Mouse (Mus musculus) cerebellum, postnatal 14 days (tissue): Measurements from ENCODE around the gene Galnt3.

Experiments
- DNase-seq, 2 experiments: peaks; one replicate each; pipeline ENCODE4 v3.0.0; 2021; ENCODE audit warnings: mixed read lengths in 2 of 2

Gene Galnt3

DNA sequence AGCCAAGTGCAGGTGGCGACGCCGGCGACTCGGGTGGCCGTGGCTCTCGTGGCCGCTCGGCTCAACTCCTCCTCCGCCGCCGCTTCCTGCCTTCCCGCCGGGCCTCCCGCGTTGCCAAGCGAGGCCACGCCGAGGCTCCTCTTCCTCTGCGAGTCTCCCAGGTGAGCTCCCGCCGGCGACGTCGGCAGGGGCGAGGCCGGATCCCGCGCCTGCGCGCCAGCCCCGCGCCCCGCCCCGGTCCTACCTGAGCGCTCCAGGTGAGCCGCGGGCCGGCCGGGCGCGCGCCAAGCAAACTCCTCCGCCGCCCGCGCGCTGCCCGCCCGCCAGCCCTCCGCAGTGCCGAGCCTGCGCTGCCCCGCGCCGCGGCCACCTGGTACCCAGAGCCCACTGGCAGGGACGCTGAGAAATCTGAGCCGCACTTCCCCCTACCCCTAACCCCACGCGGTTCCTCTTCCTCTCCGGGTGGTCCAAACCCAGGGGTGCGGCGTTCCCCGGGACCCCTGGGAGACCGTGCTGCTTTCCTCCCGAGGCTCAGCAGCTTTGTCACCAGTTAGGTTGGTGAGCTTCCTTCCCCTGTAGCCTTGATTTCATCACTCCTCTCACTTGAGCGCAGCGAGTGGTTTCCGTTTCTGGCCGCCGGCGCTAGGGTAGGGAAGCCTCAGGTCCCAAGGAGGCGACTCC is at the start of gene Galnt3:
TSS of gene Galnt3 (minus strand) at position 404 of the 681 bp plus-strand sequence.
- peak in 1 of 2 experiments; percentile 22 for DNase-seq

DNA sequence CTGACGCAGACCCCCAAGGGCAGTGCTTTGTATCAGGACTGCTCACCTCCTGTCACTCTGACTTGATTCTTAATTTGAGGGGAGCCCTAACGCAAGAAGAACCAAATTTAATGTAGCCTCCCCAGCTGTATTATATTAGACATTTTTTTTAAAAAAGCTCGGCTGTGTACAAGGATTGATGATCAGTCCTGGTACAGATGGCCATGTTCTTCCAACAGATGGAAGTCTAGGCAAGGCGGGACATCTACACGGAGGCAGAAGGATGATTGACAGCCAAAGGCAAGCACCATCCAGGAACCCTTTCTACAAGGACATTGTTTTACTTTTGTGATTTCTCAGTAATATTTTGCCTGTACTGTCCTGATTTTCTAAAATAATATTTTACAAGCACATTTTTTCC is 48.3 kb upstream of the Galnt3 start:
- DNase-seq, result peak in 1 of 2 experiments; percentile 31

DNA sequence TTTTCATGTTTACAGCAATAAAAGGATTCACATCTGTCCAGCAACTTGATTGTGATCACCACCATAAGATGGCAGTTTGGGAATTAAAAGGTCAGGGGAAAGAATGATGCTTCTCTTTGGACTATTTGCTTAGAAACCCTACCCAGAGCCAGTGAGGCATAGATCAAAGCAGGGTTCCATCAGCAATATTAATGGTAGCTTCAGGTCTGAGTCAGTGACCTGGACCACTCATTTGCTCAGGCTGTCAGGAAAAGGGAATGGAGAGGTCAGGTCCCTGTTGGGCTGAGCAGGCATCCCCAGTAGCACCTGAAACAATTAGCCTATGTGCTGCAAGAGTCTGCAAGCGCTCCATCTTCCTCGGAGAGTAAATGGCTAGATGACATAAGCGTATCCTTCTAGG is 46.8 kb upstream of the Galnt3 start:
- no peak for DNase-seq

DNA sequence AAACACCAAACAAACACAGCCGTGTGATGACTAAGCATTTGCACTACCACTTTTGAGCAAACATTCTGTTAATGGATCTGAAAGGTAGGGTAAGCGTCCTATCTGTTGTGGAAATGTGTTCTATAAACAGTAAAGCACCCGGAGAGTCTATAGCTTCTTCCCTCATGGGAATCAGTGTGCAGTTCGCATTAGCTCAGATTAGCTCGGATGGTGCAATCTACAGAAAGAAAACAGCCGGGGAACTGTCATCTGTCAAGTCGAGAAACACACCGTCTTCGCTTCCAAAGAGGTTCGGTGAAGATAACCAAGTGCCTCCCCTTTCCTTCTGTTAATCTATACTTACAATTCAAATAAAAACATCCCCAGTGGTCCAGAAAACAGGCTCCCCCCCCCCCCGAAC is 45.9 kb upstream of the Galnt3 start:
- no peak for DNase-seq

DNA sequence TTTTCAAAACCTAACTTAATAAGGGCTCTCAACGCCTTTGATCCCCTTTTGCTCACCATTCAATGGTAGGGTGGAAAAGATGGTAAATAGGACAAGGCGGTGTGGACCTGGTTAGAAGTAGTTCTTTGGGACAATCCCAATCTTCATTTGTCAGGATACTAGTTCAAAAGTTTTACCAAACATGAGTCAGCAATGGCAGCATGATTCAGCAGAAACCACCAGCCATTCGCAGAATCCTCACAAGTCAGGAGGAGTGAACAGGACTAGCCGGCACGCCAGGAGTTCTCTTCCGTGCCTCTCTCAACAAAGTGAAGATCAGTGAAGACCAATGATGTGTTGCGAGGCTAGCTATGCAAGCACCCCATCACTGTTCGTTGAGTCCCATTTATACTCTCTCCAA is 40.2 kb upstream of the Galnt3 start:
- DNase-seq, result no peak

DNA sequence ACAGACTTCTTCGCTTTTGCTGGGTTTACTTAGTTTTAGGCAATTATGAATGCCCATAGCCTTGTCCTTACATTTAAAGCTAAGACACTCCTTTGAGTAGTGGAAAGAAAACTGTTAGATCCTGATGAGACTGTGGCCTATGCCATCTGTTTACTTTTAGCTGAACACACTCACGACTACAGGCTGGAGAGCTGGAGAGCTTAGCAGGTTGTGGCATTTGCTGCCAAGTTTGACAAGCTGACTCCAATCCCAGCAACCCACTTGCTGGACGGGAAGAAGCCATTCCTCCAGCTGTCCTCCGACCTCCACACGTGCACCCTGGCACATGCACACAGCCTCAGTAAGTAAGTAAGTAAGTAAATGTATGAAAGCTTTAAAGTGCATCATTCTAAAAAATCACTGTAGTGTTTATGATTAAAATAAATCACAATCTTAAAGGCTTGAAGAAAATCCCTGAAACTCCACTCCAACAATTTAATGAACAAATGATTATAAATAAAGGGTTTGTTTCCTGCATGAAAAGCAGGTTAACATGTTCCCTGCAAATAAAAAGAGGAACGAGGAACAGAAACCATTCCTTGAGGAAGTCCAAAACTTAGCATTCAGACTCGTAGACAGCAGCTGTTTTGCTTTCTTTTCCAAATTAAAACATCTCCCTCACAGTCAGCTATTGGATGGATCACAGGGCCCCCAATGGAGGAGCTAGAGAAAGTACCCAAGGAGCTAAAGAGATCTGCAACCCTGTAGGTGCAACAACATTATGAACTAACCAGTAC is 33.5 kb upstream of the Galnt3 start:
- DNase-seq, result peak; percentile 70 to 76

DNA sequence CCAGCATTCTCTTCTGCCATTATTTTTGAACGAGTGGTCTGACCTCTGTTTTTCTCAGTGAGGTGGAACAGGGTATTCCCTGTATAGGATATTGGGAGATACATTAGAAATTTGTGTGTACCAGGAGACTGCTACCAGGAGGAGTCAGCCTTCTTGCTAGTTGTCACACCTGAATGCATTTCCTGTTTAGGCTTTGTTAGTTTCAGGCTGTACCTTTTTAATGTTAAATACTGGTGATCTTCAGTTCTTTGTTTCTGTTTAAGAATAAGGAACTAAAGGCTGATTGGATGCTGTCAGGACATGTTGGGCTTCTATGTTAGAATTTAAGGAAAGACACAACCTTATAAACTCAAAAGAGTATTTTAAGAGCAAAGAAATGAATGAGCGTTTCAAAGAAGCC is 26.6 kb upstream of the Galnt3 start:
- no peak for DNase-seq

DNA sequence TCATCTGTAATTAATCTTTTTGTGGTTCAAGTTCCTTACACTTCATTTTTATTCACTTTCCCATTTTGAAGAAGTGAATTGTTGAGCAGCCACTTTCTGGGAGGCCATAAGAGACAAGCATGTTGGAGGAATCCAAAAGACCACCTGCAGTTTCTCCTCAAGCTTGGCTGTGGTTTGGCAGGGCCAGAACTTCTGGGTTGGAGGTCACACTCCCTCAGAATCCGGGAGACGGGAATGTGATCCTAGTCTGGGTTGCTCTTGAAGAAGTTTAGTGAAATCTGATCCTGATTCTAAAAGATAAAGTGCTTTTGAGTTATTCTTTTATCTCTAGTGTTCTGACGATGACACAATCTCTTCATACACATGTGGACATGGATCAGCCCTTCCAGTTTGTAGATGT is 25.7 kb upstream of the Galnt3 start:
- no peak for DNase-seq

DNA sequence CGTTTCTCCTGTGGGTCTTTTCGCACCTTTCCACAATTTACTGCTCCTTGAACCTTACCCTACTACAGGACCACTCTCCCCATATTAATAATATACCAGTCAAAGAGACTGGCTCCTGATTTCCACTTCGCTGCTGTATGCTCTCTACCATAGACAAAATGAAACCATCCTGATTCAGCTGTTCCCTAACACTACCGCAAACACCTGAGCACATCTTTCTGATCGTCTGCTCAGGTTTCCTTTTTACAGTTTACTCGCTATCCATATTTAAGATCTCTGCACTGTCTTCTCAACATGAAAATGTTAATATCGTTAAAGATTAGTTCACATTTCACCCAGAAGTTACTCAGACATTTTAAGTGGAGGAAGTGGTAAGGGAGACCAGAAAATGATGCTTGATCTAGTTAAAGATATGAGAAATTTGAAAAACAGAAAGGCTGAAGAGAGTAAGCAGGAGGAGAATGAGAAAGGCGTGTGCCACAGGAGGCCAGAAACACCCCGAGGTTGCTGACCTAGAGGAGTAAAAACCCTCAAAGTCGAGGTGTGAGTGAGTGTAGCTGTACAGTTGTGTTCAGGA is 23.9 kb upstream of the Galnt3 start:
- DNase-seq, result no peak

DNA sequence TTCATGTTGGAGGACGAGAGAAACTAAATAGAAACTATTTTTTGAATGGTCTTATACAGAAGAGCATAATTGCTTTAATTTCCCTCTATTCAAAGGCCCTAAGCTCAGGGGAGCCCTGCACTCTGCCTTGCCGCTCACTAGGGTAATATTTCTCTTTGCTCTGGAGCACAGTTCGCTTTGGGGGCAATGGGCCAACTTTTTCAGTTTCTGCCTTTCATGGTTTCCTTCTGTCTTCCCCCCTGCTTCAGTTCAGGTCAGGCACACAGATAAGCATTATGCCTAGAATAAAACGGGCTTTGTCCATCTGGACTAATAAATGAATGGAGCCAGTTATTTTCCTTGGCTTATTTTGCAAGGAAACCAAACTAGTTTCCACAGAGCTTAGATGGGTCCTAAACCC is 21.7 kb upstream of the Galnt3 start:
- peak; percentile 25 to 27 for DNase-seq

DNA sequence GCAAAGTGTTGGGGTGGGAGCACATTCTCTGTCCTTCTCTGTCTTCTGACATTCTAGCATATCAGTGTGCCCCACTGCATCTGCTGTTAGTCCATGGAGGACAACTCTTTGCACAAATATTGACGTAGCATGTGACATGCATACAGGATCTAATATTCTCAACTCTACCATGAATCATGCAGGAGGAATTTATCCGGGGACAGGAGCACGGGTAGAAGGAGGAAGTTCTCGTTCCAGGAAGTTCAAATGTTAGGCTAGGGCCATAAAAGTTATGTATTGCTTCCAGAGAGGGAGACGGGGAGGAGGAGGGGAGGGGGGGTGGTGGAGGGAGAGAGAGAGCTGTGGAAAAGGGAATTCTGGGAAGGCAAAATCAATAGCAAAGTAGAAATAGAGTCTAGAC is 20.0 kb upstream of the Galnt3 start:
- DNase-seq, result no peak

DNA sequence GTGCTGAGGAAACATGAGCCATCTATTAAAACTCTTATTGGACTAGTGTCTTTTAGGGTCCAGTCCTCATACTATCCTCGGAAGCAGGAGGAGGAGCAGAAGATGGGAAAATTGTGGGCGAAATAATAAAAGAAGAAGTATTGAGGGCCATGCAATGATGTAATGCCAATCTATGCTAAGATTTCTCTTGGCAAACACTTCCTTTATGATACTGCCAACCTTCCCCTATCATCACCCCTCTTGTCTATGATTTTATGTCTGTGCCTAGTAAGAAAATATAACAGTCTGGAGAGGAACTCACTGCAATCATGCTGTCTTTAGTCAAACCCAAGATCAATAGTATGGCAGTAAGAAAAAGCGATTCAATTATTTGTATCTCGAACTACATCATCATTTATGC is 18.5 kb upstream of the Galnt3 start:
- DNase-seq, result no peak

DNA sequence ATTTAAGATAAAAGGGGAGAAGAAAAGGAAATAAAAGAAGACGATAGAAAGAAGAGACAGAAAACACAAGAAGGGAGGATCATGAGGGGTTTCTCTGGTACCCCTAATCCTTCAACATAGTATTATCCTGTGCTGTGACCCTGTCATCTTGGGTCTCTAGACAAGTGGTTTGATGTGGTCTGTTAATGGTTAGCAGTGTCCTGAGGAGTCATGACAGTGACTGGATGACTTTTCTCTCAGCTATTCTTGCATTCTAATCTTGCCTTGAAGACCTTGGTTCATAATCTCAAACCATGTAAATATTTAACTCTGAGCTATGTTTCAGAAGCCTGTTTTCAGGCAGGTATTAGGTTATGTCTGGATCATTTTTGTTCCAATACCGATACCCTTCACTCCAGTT is 17.9 kb upstream of the Galnt3 start:
- DNase-seq, result no peak

DNA sequence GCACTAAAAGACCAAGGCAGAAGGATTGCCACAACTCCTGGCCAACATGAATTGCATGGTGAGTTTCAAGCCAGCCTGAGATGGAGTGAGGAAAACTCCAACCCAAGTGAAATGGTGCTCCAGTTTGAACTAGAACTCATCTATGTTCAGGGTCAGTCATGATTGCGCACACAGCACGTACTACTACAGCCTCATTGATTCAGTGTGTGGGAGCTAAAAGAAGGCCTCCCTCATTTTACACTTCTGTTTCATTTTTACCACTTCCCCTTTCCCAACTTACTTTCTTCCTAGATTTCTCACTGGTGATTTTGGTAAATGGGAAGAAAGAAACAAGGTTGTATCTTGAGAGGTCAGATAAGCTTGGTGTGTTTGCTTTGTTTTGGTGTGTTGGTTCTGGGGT is 17.5 kb upstream of the Galnt3 start:
- DNase-seq, result no peak

DNA sequence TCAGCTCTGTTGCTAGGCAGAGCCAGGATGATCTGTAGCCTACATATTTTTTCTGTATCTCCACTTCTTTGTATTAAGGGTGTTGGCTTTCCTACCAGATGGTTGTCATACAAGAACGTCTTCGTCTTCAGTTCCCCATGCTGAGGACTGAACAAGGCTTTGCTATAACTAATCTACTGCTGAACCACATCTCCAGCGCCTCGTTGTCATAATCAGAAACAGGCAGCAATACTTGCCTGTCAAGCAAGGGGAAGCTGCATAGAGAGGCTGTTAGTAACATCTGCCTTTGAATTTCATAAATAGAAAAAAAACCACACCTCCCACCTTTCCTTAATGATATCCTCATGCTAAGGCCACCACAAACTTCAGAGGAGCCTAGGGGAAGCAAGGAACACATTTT is 15.5 kb upstream of the Galnt3 start:
- no peak for DNase-seq

DNA sequence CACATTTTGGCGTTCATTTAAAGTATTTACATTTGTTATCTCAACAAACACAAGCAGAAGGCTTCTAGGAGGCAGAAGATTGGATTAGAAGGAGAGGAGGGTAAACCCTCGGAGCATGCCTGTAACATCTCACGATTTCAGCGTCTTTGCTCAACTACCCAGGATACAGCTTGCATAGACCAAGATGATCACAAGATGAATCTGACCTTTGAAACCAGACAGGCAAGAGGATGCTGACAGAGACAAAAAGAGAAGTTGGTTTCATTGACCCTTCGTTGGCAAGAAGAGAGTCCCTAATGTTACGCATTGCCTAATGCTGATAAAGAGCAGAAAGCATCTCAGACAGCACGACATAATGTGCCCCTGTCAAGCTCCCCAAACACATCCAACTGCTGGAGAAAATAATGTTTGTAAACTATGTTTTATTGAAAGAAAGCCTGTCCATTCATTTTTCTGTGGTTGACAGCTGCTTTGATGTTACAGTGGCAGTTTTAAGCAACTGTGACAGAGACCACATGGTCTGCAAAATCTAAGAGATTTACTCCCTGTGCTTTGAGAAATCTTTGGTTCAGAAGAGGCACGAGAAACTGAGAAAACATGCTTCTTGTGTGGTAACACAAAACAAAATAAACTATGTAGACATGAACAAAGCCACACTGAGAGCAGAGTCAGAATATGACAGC is 7.2 kb upstream of the Galnt3 start:
- DNase-seq, result no peak

DNA sequence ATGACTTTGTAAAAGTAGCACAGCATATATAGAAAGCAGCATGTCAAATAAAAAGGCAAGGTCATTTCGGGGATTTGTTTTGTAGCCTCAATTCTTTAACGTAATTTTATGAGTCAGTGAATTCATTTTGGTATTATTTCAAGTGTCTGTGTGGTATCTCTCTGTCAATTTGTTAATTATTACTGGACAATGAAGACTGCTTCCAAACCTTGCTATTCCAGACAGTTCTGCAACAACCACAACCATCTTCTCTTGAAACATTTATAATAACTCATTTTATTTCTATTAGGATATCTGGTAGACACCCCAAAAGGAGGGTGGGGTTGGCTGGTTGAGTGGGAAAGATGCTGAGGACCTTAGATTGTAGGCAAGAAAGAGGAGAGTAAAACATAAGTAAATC is 4.1 kb upstream of the Galnt3 start:
- DNase-seq, result no peak

DNA sequence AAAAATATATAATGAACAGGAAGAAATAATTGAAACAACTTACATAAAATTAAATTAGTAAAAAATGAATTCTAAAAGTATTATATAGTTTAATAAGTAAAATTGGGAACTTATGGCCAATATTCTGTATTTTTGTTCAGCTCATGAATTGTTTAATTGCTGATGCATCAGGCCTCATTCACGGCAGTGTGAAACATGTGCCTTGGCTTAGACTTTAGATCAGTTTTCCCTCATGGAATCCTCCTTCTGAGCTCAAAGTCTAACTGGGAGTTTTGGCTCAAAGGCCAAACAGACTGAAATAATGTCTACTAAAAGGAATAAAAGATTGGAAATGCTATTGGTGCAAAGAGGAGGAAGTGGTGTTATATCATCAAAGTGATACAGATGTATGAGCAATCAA is 2.7 kb upstream of the Galnt3 start:
- DNase-seq, result no peak

DNA sequence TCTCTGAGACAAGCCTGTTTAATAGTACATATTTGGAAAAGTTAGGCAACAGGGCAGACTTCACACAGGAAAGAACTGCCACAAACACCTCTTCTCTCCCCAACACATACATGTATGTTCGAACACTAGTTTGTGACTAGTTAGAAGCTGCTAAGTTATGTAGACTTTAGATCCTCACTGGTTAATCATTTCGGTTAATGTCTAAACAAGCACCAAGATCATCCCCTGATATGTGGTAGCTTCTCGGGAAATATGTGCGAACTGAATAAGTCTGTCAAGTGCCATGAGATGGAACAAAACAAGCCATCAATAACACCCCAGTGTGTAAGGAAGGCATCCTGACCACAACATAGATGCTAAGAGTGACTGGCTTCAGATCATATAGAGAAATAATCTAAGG is 2.1 kb upstream of the Galnt3 start:
- no peak for DNase-seq

DNA sequence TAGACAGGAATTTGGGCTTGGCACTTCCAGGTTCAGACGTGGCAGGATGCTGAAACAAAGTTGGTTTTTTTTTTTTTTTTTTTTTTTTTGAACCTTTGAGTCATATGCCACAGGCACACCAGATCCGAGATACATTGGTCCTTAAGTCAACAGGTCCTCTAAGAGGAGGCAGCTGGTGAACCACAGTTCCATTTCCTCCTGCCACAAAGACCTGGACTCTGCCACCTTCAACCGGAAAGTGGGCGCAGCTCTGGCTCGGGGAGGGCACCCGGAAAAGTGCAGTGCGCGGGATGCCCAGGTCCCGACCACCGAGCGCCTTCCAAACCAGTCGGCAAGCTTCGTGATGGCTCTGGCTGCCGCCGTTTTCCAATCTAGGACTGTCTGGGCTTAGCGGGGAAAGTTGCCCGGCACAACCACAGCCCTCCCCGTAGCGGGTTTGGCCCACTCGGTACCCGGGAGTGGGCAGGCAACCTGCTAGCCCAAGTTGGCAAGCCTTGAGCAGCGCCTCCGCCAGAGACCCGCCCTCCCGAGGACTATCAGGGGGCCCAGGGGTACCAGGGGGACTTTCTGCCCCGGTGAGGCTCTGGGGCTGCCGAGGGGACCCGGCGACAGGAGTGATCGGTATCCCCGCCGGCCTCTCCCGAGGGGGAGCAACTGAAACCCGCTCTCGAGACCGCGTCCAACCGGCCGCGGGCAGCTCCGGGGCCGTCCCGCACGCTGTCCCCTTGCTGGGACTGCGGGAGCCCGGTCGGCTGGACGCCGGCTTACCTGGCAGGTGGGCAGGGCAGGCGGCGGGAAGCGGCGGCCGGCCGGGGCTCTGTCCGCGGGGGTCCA is 821 bp downstream of the Galnt3 start:
- DNase-seq, result peak; percentile 17 to 45

DNA sequence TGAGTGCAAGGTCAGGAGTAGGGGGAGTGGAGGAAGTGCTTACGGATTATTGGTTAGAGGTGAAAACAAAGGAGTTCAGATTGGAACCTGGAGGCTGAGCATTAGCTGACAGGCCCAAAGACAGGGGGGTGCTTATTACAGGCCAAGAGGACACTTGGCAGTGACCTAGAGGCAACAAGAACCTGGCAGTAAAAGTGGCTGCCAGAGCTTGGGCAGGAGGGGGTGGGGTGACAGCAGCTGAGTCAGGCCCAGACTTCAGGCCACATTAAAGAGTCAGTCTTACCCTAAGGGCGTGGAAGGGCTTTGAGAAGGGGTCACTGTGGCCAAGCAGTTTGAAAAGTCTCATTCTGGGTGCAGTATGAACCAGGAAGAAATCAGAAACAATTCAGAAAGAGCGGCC is 7.1 kb downstream of the Galnt3 start:
- DNase-seq, result peak; percentile 57 to 63

DNA sequence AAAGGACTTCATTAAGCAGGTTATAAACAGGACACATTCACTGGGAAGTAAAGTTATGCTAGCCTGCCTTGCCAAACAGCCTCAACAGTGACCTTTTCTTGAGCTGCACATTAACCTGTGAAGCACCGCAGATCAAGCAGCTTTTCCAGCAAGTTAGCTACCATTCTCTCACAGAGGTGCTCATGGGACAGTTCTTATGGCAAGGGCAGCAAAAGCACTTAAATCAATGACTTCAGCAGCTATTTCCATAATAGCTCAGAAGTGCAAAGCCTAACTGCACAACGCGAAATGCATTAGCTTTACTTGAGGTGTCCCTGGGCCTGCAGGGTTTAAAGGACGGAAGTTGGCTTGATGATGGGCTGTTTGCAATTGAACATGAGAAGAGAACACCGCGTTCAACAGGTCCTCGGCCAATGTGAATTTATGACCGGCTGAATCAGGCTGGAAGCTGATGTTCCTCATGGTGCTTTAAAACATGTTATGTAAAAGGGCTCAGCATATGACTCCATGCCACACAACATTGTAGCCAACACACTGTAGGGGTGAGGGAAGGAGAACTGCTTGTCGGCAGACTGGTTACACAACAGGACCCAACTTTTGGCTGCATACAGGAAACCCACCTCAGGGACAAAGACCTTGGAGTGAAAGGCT is 16.8 kb downstream of the Galnt3 start:
- DNase-seq, result no peak
